Mouse (Mus musculus): ENCODE data around the gene Erc2. TPM values are rescaled to one million over a fixed set of nuclear protein-coding genes. Genes with fewer than 3 reads are reported as not detected.

The Erc2 gene
- total RNA-seq, 2 experiments from 2014 or later: 4.7 to 10.2 TPM

GRCm38 (mm10) chr14:28380129-28380528 lies 757.9 kb downstream of the Erc2 start:
- DNase-seq: no peak

DNA sequence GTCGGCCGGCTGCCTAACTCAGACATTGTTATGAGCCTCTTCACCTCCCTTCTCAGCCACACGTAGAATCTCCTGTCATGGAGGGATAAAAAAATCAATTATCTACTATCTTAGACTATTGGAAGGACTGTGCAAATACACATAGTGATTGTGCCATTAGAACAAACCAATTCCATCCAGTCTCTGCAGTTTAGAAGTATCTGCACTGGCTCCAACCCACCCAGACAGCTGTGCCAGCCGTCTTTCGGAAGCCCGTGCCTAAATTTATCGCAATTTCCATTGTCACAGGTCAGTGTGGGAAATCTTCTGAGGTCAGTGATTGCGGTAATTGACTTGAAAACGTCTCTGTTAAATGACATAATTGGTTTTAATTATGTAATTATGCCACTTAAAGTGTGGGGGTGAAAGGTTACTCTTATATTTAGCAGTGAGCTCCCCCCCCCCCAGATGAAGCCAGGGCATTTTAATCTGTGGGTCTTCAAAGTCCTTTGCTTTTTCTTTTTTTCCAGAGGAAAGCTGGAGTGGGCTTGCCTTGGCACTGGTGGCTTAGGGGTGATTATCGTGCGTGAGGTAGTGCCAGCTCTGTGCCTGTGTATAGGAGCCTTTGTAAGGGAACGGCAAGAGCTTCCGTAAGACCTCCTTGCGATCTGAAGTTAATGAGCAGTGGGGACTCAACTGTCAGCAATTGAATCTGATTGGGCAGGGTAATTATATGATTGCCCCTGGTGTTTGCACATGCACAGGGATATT lies 759.7 kb downstream of the Erc2 start:
- no peak for DNase-seq

DNA sequence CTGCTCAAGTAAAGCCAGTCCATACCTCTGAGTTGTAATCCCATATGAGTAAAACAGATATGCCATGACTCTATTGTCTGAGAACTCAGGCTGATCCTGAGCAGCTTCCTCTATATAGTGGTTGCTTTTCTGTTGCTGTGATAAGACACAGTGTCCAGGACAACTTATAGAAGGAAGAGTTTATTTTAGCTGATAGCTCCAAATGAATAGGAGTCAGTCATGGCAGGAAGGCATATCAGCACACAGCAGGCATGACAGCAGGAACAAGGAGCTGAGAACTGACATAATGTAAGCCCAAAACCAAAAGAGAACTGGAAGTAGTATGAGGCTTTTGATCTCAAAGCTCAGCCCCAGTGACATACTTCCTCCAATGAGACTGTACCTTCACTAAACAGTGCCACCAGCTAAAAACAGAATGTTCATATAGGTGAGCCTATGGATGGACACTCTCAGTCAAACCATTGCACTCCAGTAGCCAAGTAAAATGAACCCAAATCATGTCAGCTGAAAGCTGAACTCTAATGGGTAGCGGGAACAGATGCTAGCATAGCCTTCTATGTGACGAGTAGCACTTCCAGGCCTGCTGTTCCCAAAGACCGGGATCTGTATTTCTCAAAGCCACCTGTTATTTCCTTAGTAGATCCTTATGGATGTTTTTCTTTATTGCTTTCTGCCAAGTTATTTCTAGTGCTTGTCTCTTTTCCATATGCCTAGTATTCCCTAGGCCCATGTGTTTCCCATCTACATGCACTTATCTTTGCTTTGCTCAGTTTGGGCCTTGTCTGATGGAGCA lies 764.8 kb downstream of the Erc2 start:
- DNase-seq: no peak

- DNase-seq: no peak
Observed at GRCm38 (mm10) chr14:28398915-28399314, 776.7 kb downstream of the Erc2 start.

DNA sequence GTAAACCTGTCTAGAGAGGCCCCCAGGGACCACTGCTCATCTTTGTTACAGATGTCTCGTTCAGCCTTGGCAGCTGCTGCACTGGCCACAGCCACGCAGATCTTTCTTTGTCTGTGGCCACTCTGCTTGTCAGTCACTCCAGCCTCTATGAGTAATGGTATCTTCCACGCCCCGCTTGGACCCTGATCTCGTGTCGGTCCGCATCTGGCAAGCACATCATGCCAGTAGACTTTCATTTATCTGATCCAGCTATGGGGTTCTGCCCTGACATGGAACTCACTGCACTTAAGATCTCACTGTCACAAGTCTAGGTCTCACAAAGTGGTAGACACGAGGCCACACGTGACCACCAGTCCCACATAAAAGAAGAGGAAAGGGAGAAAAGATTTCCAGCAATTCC lies 777.7 kb downstream of the Erc2 start:
- no peak for DNase-seq

GRCm38 (mm10) chr14:28405277-28405840 lies 783.1 kb downstream of the Erc2 start:
- DNase-seq: no peak

- no peak for DNase-seq
Observed at GRCm38 (mm10) chr14:28409390-28409789, 787.2 kb downstream of the Erc2 start.

DNA sequence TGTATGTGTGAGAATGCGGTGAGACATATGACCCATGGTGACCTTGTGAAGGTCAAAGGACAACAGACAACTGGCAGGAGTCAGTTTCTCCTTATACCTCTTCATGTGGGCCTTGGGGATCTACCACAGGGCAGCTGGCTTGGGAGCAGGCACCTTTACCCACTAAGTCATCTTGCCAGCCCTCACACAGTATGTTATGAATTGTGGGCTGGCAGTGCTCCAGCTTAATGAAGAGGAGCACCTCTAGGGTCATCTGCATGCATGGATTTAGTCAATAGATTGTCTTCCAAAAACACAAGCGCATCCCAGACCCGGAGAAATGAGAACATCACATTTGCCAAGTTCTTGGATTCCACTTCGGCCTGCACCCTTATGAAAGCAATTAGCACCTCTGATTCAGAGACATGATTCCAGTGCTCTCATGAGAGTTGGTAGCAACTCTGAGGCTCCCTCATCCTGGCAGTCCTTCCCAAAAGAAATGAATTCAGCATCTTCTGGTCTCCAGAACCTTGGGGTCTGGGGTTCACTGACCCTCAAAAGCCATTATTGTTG lies 787.6 kb downstream of the Erc2 start:
- no peak for DNase-seq

GRCm38 (mm10) chr14:28410789-28411225 lies 788.6 kb downstream of the Erc2 start:
- DNase-seq: no peak

GRCm38 (mm10) chr14:28412252-28412995 lies 790.2 kb downstream of the Erc2 start:
- DNase-seq: no peak

GRCm38 (mm10) chr14:28413516-28413915 lies 791.3 kb downstream of the Erc2 start:
- DNase-seq: no peak

DNA sequence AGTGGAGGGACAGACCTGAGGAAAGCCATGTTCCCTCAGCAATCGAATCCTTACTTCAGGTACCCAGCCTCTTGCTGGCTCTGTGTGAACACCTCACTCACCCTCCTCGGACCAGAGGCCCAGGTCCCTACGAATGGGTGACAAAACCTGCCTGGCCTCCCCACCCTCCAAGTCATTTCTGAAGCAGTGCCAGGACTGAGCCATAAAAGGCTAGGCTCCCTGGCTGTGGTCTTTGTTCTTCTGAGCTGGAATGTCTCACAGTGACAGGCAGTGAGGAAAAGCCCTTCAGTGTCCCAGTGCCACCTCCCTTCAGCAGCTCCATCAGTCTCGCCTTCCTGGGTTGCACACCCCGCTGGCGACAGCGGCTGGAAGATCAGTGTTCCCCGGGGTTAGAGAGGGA lies 794.8 kb downstream of the Erc2 start:
- peak; percentile 22 to 23 for DNase-seq

GRCm38 (mm10) chr14:28418497-28418896 lies 796.3 kb downstream of the Erc2 start:
- no peak for DNase-seq

DNA sequence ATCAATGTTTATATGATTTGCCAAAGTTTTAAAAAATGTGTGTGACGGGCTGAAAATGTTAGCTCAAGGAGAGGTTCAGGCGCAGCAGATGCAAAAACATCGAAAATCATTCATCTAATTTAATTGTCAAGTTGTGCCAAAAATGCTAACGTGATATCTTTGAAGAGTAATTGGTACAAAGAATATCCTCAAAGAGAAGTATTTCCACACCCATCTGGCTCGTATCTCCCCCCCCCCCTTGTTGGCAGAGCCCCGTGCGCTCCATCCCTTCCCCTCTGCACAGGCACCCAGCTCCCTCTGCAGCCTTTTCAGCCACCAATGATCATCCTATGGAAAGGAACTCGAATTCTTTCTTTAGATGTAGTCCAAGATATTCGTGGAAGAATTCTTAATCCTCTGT lies 797.0 kb downstream of the Erc2 start:
- DNase-seq: no peak

- peak; percentile 29 to 48 for DNase-seq
Observed at GRCm38 (mm10) chr14:28420596-28420995, 798.4 kb downstream of the Erc2 start.

GRCm38 (mm10) chr14:28426610-28427009 lies 804.4 kb downstream of the Erc2 start:
- no peak for DNase-seq

- DNase-seq: no peak
Observed at GRCm38 (mm10) chr14:28431703-28432309, 809.6 kb downstream of the Erc2 start.

DNA sequence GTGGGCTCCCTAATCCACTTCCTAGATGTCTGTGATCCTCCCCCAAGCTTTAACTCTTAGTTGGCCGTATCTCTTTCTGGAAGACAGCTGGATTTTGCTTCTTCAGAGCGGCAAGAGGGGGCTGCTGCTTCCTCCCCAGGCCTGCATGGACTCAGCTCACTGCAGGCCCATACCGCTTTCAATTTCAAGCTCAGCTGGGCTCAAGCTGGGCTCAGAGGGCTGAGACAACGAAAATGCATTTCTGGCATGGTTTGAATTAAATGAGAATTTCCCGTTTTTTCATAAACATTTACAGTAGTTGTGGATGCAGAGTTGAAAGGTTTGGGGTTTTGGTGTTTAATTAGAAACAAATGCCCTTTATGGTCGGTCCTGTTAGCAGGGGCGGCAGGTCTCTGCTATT lies 812.8 kb downstream of the Erc2 start:
- no peak for DNase-seq

DNA sequence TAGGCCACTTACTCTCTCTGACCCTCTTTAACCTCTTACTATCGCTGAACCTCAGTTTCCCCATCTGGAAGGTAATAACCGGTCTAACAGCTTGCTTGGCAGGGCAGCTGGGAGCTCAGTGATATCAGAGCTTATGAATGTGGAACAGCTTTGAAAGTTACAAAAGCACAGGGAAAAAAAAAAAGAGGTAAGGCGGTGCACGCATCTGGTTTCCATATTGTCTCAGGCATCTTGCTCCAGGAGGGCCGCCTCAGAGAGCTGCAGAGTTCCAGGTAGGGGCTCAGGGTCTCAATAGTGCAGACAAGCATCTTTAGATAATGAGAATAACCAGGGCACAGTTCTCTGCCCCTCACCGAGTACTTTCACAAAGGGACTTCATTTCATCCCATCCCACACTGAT lies 816.9 kb downstream of the Erc2 start:
- DNase-seq: no peak

DNA sequence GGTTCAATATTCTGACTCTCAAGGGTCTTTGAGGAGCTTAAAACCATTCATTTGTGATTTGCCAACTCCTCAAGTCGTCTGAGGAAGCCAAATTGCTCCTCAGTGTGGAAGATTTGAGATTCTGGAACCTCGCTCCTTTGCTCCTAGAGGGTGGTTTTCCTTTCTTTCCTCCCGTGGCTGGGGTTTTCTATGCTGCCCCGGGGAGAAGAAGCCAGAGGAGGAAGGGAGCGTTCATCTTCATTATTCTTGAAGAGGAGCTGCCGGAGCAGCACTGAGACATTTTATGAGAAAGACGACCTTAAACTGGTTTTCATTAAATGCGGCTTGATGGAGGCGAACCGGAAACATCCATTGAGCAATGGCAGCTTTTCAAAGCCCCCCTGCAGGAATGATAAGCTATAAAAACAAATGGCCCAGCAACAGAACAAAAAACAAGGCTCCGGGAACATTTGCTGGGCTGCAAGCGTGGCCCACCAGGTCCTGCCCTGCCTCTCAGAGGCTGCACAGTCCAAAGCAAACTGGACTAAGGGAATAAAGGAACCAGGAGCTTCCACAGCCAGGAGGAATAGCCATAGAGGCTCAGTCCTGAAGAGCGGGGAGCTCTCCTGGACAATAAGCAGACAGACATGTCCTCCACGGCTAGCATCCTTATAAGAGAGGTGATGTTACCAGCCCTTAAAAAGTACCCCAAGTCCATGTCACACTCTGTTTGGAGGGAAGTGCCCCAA lies 819.2 kb downstream of the Erc2 start:
- DNase-seq: no peak
